Mouse (Mus musculus) right cerebral cortex, postnatal 25 days (tissue): ENCODE data around the gene Slc35f1.

ENCODE experiments used
- DNase-seq: peaks from one replicate; pipeline ENCODE4 v3.0.0; 2022

Slc35f1 gene

GRCm38 (mm10) chr10:53115673-53116398 lies 425.5 kb downstream of the Slc35f1 start:
- DNase-seq, result no peak

GRCm38 (mm10) chr10:53120608-53121007 lies 430.3 kb downstream of the Slc35f1 start:
- no peak for DNase-seq

GRCm38 (mm10) chr10:53124365-53124764 lies 434.0 kb downstream of the Slc35f1 start:
- peak; percentile 23 for DNase-seq

GRCm38 (mm10) chr10:53132707-53133106 lies 442.4 kb downstream of the Slc35f1 start:
- DNase-seq, result no peak

- DNase-seq, result no peak
These were observed 460.0 kb downstream of the Slc35f1 start for GRCm38 (mm10) chr10:53150321-53150720.

- no peak for DNase-seq
These were observed 460.6 kb downstream of the Slc35f1 start for GRCm38 (mm10) chr10:53150916-53151315.

- DNase-seq, result no peak
These were observed 466.0 kb downstream of the Slc35f1 start for GRCm38 (mm10) chr10:53156374-53156773.

- DNase-seq, result no peak
These were observed 467.4 kb downstream of the Slc35f1 start for GRCm38 (mm10) chr10:53157740-53158139.
